ENCODE assay signal across 9 mouse cellular contexts in genomic region chr2:68572340-68572739, GRCm38 (mm10). TPM values are rescaled to one million over a fixed set of nuclear protein-coding genes. Genes with fewer than 3 reads are reported as not detected.
A peak's percentile ranks its signal among the peaks of the same experiment; 100 is the strongest.
DNase-seq lines count a peak whose midpoint lies in the region; ATAC-seq lines count a peak whose summit lies in the region.
"Had no signal": no experiment of that assay in that cellular context is flagged by ENCODE, and none has a peak within 500 bp of the region (broad histone marks: within the 10 kb centered on the region; RNA-seq: fewer than 3 reads in every experiment).

No protein-coding gene starts in this region.

- H3K4me1 ChIP-seq in hindbrain, embryonic 11.5 days (replicated peaks; ENCODE audit: control insufficient read depth, insufficient read depth, low read length), result no peaks in the 10 kb centered on the region
- no peaks in the 10 kb centered on the region for H3K4me1 ChIP-seq in hindbrain, embryonic 13.5 days (replicated peaks)
- no peaks in the 10 kb centered on the region for H3K4me1 ChIP-seq in neural tube, embryonic 15.5 days

- H3K4me3 ChIP-seq in hindbrain, embryonic 11.5 days (ENCODE audit: low read depth, low read length), result no peak overlapping the region
- no peak overlapping the region for H3K4me3 ChIP-seq in hindbrain, embryonic 13.5 days
- H3K4me3 ChIP-seq in neural tube, embryonic 15.5 days (replicated peaks), result no peak overlapping the region

- ATAC-seq in hindbrain, embryonic 11.5 days (ENCODE audit: low FRiP score), result no peak
- no peak for ATAC-seq in hindbrain, embryonic 13.5 days (ENCODE audit: low FRiP score)
- peak; percentile 55; the same call in 1 of the 2 replicates for ATAC-seq in granulocyte monocyte progenitor cell, adult 5-6 weeks (replicated peaks; ENCODE audit: poor library complexity, severe bottlenecking)
- no peak for ATAC-seq in neural tube, embryonic 15.5 days (ENCODE audit: low FRiP score)
- no peak for ATAC-seq in frontal cortex, adult (ENCODE audit: low TSS enrichment)

- DNase-seq in hindbrain, embryonic 11.5 days (ENCODE audit: low spot score), result peak; percentile 37
- peak; percentile 28 for DNase-seq in urinary bladder, postnatal 14 days (ENCODE audit: low spot score)
- no peak for DNase-seq in urinary bladder, postnatal 4 days (ENCODE audit: low spot score in 2 of 2)
- DNase-seq in thymus, adult 18-20 months, result peak; percentile 14 to 25

- H3K27ac ChIP-seq in hindbrain, embryonic 11.5 days (ENCODE audit: low read depth, low read length), result no peak overlapping the region
- H3K27ac ChIP-seq in hindbrain, embryonic 13.5 days, result no peak overlapping the region
- H3K27ac ChIP-seq in neural tube, embryonic 15.5 days (replicated peaks), result no peak overlapping the region

- H3K9ac ChIP-seq in hindbrain, embryonic 11.5 days (ENCODE audit: low read depth, low read length), result no peak overlapping the region
- H3K9ac ChIP-seq in hindbrain, embryonic 13.5 days, result no peak overlapping the region
- no peak overlapping the region for H3K9ac ChIP-seq in neural tube, embryonic 15.5 days (replicated peaks)

- H3K9me3 ChIP-seq in hindbrain, embryonic 11.5 days (ENCODE audit: control insufficient read depth, low read length), result no peaks in the 10 kb centered on the region
- H3K9me3 ChIP-seq in hindbrain, embryonic 13.5 days, result no peaks in the 10 kb centered on the region
- H3K9me3 ChIP-seq in neural tube, embryonic 15.5 days (replicated peaks), result no peaks in the 10 kb centered on the region

- 30% methylated on average over 4 of the region's 4 CpGs for WGBS in hindbrain, embryonic 11.5 days
- 32% methylated on average over 4 of the region's 4 CpGs for WGBS in hindbrain, embryonic 13.5 days
- 27% methylated on average over 4 of the region's 4 CpGs for WGBS in neural tube, embryonic 15.5 days

- no peaks in the 10 kb centered on the region for H3K36me3 ChIP-seq in hindbrain, embryonic 11.5 days (ENCODE audit: control insufficient read depth, insufficient read depth, low read length)
- no peaks in the 10 kb centered on the region for H3K36me3 ChIP-seq in hindbrain, embryonic 13.5 days
- H3K36me3 ChIP-seq in neural tube, embryonic 15.5 days, result no peaks in the 10 kb centered on the region

- H3K27me3 ChIP-seq in hindbrain, embryonic 11.5 days (ENCODE audit: control insufficient read depth, insufficient read depth, low read length), result no peaks in the 10 kb centered on the region
- no peaks in the 10 kb centered on the region for H3K27me3 ChIP-seq in hindbrain, embryonic 13.5 days
- no peaks in the 10 kb centered on the region for H3K27me3 ChIP-seq in neural tube, embryonic 15.5 days (replicated peaks)

- H3K4me2 ChIP-seq in hindbrain, embryonic 11.5 days (replicated peaks; ENCODE audit: low read depth, low read length), result no peak overlapping the region
- H3K4me2 ChIP-seq in hindbrain, embryonic 13.5 days, result no peak overlapping the region
- no peak overlapping the region for H3K4me2 ChIP-seq in neural tube, embryonic 15.5 days

RNA-seq across cellular contexts. Expression of gene 4933409G03Rik, which starts 9.9 kb away (rescaled TPM):
- polyA plus RNA-seq in hindbrain, embryonic 11.5 days (2014; fragmentation: Nextera tagmentation; extraction: Ambion mirVana), result not detected in 2 replicates
- not detected in 2 replicates for polyA plus RNA-seq in hindbrain, embryonic 13.5 days (2015; fragmentation: Nextera tagmentation; extraction: Ambion mirVana)
- total RNA-seq in granulocyte monocyte progenitor cell, adult 5-6 weeks (2014; fragmentation: Nextera tagmentation), result not detected in 2 replicates
- not detected in 2 replicates for total RNA-seq in granulocyte monocyte progenitor cell, adult 5-6 weeks (2017)
- polyA plus RNA-seq in neural tube, embryonic 15.5 days (2015; fragmentation: Nextera tagmentation; extraction: Ambion mirVana), result not detected in 2 replicates
- total RNA-seq: left cerebral cortex, postnatal 10 days had no signal

Comparison
In these comparisons a context has a peak if more than half of its experiments do, and no peak if none do; other contexts are left out.
1. DNase-seq: peak in hindbrain, embryonic 11.5 days (single experiment), urinary bladder, postnatal 14 days (single experiment) and thymus, adult 18-20 months (2 of 2); none in urinary bladder, postnatal 4 days (0 of 2).